Mouse (Mus musculus) stomach, embryonic 15.5 days (tissue): Measurements from ENCODE around the gene Simc1. TPM values are rescaled to one million over a fixed set of nuclear protein-coding genes. Genes with fewer than 3 reads are reported as not detected.

ENCODE experiments used
- ATAC-seq: fragments of 200-750 bp; cut with Nextera tagmentation; 2 replicates; pipeline ENCODE4 v1.8.0; 2017; ENCODE audit warnings: low read depth, moderate number of reproducible peaks, moderate TSS enrichment; ENCODE audit not compliant: insufficient read depth, low FRiP score
- H3K27ac ChIP-seq: fragments of 300-500 bp; sonication (generic); 2 replicates; pipeline ENCODE4 v1.5.1; 2015; ENCODE audit warnings: mild to moderate bottlenecking, inconsistent platforms
- H3K27me3 ChIP-seq: fragments of 300-500 bp; sonication (generic); replicated peaks from 2 replicates; pipeline ENCODE4 v1.6.1; 2015; ENCODE audit warnings: inconsistent platforms
- H3K36me3 ChIP-seq: fragments of 300-500 bp; sonication (generic); 2 replicates; pipeline ENCODE4 v1.6.1; 2015; ENCODE audit warnings: inconsistent platforms
- H3K4me1 ChIP-seq: fragments of 300-500 bp; sonication (generic); 2 replicates; pipeline ENCODE4 v1.6.1; 2015; ENCODE audit warnings: inconsistent platforms
- H3K4me2 ChIP-seq: fragments of 300-500 bp; sonication (generic); 2 replicates; pipeline ENCODE4 v1.6.1; 2015; ENCODE audit warnings: mild to moderate bottlenecking, inconsistent platforms
- H3K4me3 ChIP-seq: fragments of 300-500 bp; sonication (generic); replicated peaks from 2 replicates; pipeline ENCODE4 v1.5.1; 2015; ENCODE audit warnings: inconsistent platforms
- H3K9ac ChIP-seq: fragments of 300-500 bp; sonication (generic); 2 replicates; pipeline ENCODE4 v1.6.1; 2015; ENCODE audit warnings: inconsistent platforms
- H3K9me3 ChIP-seq: fragments of 300-500 bp; sonication (generic); 2 replicates; pipeline ENCODE4 v1.6.1; 2016; ENCODE audit warnings: inconsistent platforms
- WGBS: fragments of 180-500 bp; shearing (Covaris S2); methylation state at CpG from one replicate; pipeline ENCODE4 v1.1.7; 2015; 5-methylcytosine and 5-hydroxymethylcytosine counted together
- polyA plus RNA-seq: library from polyadenylated mRNA; unstranded; fragments of >200 nt; fragmentation: Nextera tagmentation; extraction: Ambion mirVana; gene quantifications from 2 replicates; pipeline ENCODE4 v1.2.1, GENCODE M21; 2015

Simc1 gene
- 8.7 and 9.7 TPM in 2 replicates for polyA plus RNA-seq

- Histone ChIP-seq H3K27ac (peak within 1 kb of the TSS; percentile 64), H3K4me2 (peak within 1 kb of the TSS; percentile 97), H3K4me3 (peak within 1 kb of the TSS; percentile 73), H3K4me1 (0 out of 2 replicates have a peak, but pooled peaks cover 9% of the 10 kb centered on the region), H3K9me3 (no peaks in the 10 kb centered on the region), H3K36me3 (no peaks in the 10 kb centered on the region), H3K27me3 (no peaks in the 10 kb centered on the region), H3K9ac (peak within 1 kb of the TSS; percentile 74)
- under 1% methylated on average over 105 of the region's 105 CpGs for WGBS
- peak; percentile 94 for ATAC-seq
Observed at GRCm38 (mm10) chr13:54503604-54504521, at the start of gene Simc1. Gene Simc1, plus strand, starts transcription at chr13:54503779.

- H3K27ac ChIP-seq: no peak overlapping the region
- peaks cover 37% of the 10 kb centered on the region for H3K36me3 ChIP-seq
- no peaks in the 10 kb centered on the region for H3K4me1 ChIP-seq
- 67% methylated on average over 2 of the region's 2 CpGs for WGBS
- no peak overlapping the region for H3K4me2 ChIP-seq
- no peak overlapping the region for H3K9ac ChIP-seq
- no peak overlapping the region for H3K4me3 ChIP-seq
- no peaks in the 10 kb centered on the region for H3K27me3 ChIP-seq
- no peaks in the 10 kb centered on the region for H3K9me3 ChIP-seq
- no peak for ATAC-seq
Observed at GRCm38 (mm10) chr13:54457062-54457461, 46.5 kb upstream of the Simc1 start.

- WGBS: 45% methylated on average over 4 of the region's 4 CpGs
- H3K36me3 ChIP-seq: peaks cover 59% of the 10 kb centered on the region
- H3K4me3 ChIP-seq: no peak overlapping the region
- H3K4me1 ChIP-seq: no peaks in the 10 kb centered on the region
- H3K27ac ChIP-seq: peak overlapping the region; percentile 49; the same call in 1 of the 2 replicates
- no peaks in the 10 kb centered on the region for H3K27me3 ChIP-seq
- no peak overlapping the region for H3K9ac ChIP-seq
- no peak overlapping the region for H3K4me2 ChIP-seq
- peak; percentile 73 for ATAC-seq
- H3K9me3 ChIP-seq: 0 out of 2 replicates have a peak, but pooled peaks cover 5% of the 10 kb centered on the region
Observed at GRCm38 (mm10) chr13:54459282-54459681, 44.3 kb upstream of the Simc1 start.

- Histone ChIP-seq H3K36me3 (peaks cover 36% of the 10 kb centered on the region), H3K4me2 (peak within 1 kb of the TSS; percentile 89), H3K27ac (0 out of 2 replicates have a peak within 1 kb of the TSS, but pooled peaks have one; percentile 44), H3K4me3 (peak within 1 kb of the TSS; percentile 99), H3K9ac (peak within 1 kb of the TSS; percentile 89), H3K27me3 (no peaks in the 10 kb centered on the region), H3K9me3 (0 out of 2 replicates have a peak, but pooled peaks cover 6% of the 10 kb centered on the region), H3K4me1 (peaks cover 7% of the 10 kb centered on the region; the same call in 1 of the 2 replicates)
- under 1% methylated on average over 66 of the region's 67 CpGs for WGBS
- peak; percentile 97 for ATAC-seq
Observed at GRCm38 (mm10) chr13:54468098-54469011, 35.2 kb upstream of the Simc1 start, which contains the start of gene Thoc3. Gene Thoc3, minus strand, starts transcription at chr13:54468849.

- H3K9me3 ChIP-seq: 0 out of 2 replicates have a peak, but pooled peaks cover 3% of the 10 kb centered on the region
- H3K4me2 ChIP-seq: peak overlapping the region; percentile 89
- peak overlapping the region; percentile 99 for H3K4me3 ChIP-seq
- no peaks in the 10 kb centered on the region for H3K27me3 ChIP-seq
- WGBS: 11% methylated on average over 4 of the region's 4 CpGs
- no peak overlapping the region for H3K9ac ChIP-seq
- peaks cover 30% of the 10 kb centered on the region for H3K36me3 ChIP-seq
- H3K4me1 ChIP-seq: peaks cover 7% of the 10 kb centered on the region; the same call in 1 of the 2 replicates
- H3K27ac ChIP-seq: no peak overlapping the region
- ATAC-seq: peak; percentile 23; the same call in 1 of the 2 replicates
Observed at GRCm38 (mm10) chr13:54469012-54469354, 34.6 kb upstream of the Simc1 start.

GRCm38 (mm10) chr13:54471967-54472366, 31.6 kb upstream of the Simc1 start:
- Histone ChIP-seq H3K4me2 (no peak overlapping the region), H3K27ac (no peak overlapping the region), H3K9ac (no peak overlapping the region), H3K4me1 (peaks cover 7% of the 10 kb centered on the region; the same call in 1 of the 2 replicates), H3K9me3 (no peaks in the 10 kb centered on the region), H3K4me3 (no peak overlapping the region), H3K27me3 (no peaks in the 10 kb centered on the region), H3K36me3 (0 out of 2 replicates have a peak, but pooled peaks cover under 1% of the 10 kb centered on the region)
- ATAC-seq: no peak
- WGBS: 77% methylated on average over 4 of the region's 4 CpGs

- ATAC-seq: no peak
- H3K36me3 ChIP-seq: no peaks in the 10 kb centered on the region
- no peaks in the 10 kb centered on the region for H3K9me3 ChIP-seq
- H3K4me2 ChIP-seq: no peak overlapping the region
- H3K27me3 ChIP-seq: no peaks in the 10 kb centered on the region
- H3K4me1 ChIP-seq: no peaks in the 10 kb centered on the region
- H3K9ac ChIP-seq: no peak overlapping the region
- no peak overlapping the region for H3K4me3 ChIP-seq
- 61% methylated on average over 2 of the region's 2 CpGs for WGBS
- H3K27ac ChIP-seq: no peak overlapping the region
Observed at GRCm38 (mm10) chr13:54474996-54475395, 28.6 kb upstream of the Simc1 start.

- H3K27ac ChIP-seq: no peak overlapping the region
- H3K27me3 ChIP-seq: no peaks in the 10 kb centered on the region
- no peak for ATAC-seq
- H3K9me3 ChIP-seq: no peaks in the 10 kb centered on the region
- H3K4me1 ChIP-seq: no peaks in the 10 kb centered on the region
- no peak overlapping the region for H3K4me3 ChIP-seq
- H3K4me2 ChIP-seq: no peak overlapping the region
- H3K9ac ChIP-seq: no peak overlapping the region
- no peaks in the 10 kb centered on the region for H3K36me3 ChIP-seq
- 72% methylated on average over 5 of the region's 5 CpGs for WGBS
Observed at GRCm38 (mm10) chr13:54475702-54476101, 27.9 kb upstream of the Simc1 start.

GRCm38 (mm10) chr13:54479286-54479685, 24.3 kb upstream of the Simc1 start:
- H3K4me2 ChIP-seq: no peak overlapping the region
- no peak for ATAC-seq
- H3K4me1 ChIP-seq: no peaks in the 10 kb centered on the region
- H3K27ac ChIP-seq: no peak overlapping the region
- H3K9me3 ChIP-seq: no peaks in the 10 kb centered on the region
- H3K9ac ChIP-seq: no peak overlapping the region
- H3K27me3 ChIP-seq: no peaks in the 10 kb centered on the region
- WGBS: 62% methylated on average over 3 of the region's 3 CpGs
- H3K36me3 ChIP-seq: no peaks in the 10 kb centered on the region
- no peak overlapping the region for H3K4me3 ChIP-seq

GRCm38 (mm10) chr13:54481498-54481897, 22.1 kb upstream of the Simc1 start:
- no peak overlapping the region for H3K4me3 ChIP-seq
- no peak overlapping the region for H3K9ac ChIP-seq
- WGBS: 81% methylated on average over 14 of the region's 14 CpGs
- H3K4me2 ChIP-seq: no peak overlapping the region
- no peak overlapping the region for H3K27ac ChIP-seq
- H3K27me3 ChIP-seq: no peaks in the 10 kb centered on the region
- ATAC-seq: no peak
- H3K36me3 ChIP-seq: no peaks in the 10 kb centered on the region
- no peaks in the 10 kb centered on the region for H3K9me3 ChIP-seq
- no peaks in the 10 kb centered on the region for H3K4me1 ChIP-seq

- H3K9me3 ChIP-seq: no peaks in the 10 kb centered on the region
- H3K4me3 ChIP-seq: no peak overlapping the region
- no peak for ATAC-seq
- no peaks in the 10 kb centered on the region for H3K36me3 ChIP-seq
- 77% methylated on average over 5 of the region's 5 CpGs for WGBS
- no peaks in the 10 kb centered on the region for H3K4me1 ChIP-seq
- no peak overlapping the region for H3K27ac ChIP-seq
- no peak overlapping the region for H3K4me2 ChIP-seq
- no peaks in the 10 kb centered on the region for H3K27me3 ChIP-seq
- no peak overlapping the region for H3K9ac ChIP-seq
Observed at GRCm38 (mm10) chr13:54490411-54490810, 13.2 kb upstream of the Simc1 start.
